Mouse (Mus musculus): Measurements from ENCODE around the gene Vangl2.

Vangl2 gene

DNA sequence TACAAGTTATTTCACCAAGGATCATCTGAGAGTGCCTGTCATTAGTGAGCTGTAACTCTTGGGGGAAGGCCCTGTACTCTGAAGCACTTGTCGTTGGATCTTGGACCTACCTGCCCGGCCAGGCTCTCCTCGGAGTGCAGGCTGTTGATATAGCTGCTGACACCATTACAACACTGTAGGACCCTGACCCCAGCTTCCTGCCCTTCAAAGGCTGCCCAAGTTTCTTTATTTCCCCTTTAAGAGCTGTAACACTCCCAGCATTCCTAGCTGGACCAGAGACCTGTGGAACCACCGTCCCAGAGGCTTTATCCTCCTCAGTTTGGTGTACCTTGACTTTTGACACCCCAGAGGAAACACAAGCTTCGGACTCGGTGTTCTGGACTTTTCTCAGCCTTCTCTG is 59.0 kb downstream of the Vangl2 start:
- no peak for DNase-seq (ENCODE audit: low spot score in 2 of 2)

- DNase-seq (ENCODE audit: low spot score in 2 of 2): no peak
Observed at GRCm38 (mm10) chr1:171966054-171966790, 62.0 kb downstream of the Vangl2 start.

GRCm38 (mm10) chr1:171963613-171964012 is 64.6 kb downstream of the Vangl2 start:
- no peak for DNase-seq (ENCODE audit: low spot score in 2 of 2)

DNA sequence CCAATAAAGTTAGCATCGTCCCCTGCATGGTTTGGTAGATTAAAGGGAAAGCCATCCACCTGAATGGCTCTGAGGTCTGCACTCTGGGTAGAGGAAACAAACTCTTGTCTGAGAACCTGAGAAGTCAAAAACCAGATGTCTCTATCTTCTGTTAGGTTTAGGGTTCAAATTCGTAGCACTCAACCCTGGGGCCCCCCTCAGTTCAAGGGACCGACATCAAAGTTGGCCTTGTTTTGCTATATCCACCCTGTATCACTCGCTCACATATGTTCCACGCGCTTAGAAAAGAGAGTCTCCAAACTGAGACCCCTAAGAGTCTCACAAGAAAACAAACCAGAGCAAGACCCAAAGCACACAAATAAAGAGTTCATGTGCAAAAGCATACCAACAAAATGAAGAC is 66.5 kb downstream of the Vangl2 start:
- no peak for DNase-seq (ENCODE audit: low spot score in 2 of 2)

DNA sequence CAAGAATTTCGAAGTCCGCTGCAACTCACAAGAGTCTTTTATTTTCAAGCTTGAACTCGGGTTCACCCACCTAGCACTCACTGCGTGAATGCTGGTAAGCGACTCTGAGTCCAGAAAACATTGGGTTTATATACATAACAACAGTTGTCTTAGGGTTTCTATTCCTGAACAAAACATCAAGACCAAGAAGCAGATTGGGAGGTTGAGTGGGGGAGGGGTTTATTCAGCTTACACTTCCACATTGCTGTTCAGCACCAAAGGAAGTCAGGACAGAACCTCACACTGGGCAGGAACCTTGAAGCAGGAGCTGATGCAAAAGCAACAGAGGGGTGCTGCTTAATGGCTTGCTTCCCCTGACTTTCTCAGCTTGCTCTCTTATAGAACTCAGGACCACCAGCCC is 67.5 kb downstream of the Vangl2 start:
- DNase-seq (ENCODE audit: low spot score in 2 of 2): no peak

- no peak for DNase-seq (ENCODE audit: low spot score in 2 of 2)
Observed at GRCm38 (mm10) chr1:171957411-171957810, 70.8 kb downstream of the Vangl2 start.

DNA sequence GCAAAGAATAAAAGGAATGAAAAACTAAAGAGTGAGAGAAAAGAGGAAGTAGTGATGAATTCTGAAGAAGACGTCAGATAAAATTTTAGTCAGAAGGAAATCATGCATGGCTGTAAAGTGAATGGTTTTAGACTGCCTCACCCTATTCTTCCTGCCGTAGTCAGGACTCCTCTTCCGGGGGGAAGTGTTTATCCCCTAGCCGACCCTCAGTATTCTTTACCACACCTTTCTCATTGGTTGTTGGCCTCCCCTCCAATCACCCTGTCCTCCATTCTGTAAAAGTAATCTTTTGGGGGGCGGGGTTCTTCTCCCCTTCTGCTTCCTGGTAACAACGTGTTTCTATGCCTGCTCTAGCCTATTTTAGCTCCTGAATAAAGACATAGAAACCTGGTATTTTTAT is 73.2 kb downstream of the Vangl2 start:
- DNase-seq (ENCODE audit: low spot score in 2 of 2): no peak
